Mouse (Mus musculus) skeletal muscle tissue, adult 2 months (tissue): ENCODE measurements at regions not wholly inside any gene's neighbourhood (a gene's known extent, or its start where the extent isn't known, plus 50 kb on each side); places are given as distances from the start of the nearest gene placed in this dataset.

Source experiments
- DNase-seq: peaks from one replicate; pipeline ENCODE4 v3.0.0-alpha.2; 2012; ENCODE audit warnings: low read depth, low spot score

DNA sequence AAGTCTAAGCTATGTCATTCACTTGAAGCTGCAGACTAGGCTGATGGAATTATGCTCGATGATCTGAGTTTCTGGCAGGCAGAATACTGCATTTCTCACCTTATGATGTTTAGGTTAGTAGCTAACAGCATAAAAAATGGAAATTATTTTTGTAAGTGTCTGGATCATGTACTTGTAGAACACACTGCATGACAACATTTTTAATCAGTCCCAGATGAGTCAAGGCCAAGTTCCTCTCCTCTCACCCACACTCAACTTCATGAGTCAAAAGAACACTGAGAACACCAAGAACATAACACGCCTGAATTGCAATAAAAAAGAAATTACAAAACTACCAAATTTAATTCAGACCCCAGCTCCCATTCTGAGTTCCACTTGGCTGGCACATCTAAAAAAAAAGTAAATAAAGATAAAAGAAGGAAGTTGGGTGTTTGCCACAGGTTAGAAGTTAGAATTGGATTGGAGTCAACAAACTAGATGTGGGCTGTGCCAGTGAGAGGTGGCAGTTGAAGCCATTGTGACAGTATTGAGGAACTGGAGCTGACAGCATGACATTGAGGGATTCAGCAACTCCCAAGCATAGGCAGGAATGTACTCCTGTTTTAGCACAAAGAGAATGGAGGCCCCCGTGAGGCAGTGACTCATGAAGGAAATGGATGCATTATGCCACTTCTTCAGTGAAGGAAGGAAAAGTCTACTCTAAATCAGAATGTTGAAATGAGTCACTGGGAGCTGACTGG lies 222.8 kb upstream of the 4931408C20Rik start:
- DNase-seq = peak; percentile 16

DNA sequence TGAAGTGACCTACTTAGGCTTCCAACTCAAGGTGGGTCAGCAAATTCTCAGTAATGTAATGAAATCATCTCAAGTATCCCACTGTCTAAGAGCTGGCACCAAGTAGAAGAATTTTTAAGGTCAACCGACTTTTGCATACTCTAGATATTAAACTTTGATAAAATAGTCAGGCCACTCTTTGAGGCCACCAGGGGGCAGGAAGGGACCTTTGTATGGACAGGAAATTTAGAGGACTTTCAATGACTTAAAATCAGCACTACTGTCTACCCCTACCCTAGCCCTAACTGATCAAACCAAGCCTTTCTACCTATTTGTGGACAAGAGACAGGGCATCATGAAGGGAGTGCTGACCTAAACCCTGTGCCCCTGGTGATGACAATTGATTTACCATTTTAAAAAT lies 215.0 kb upstream of the 4931408C20Rik start:
- DNase-seq = no peak

DNA sequence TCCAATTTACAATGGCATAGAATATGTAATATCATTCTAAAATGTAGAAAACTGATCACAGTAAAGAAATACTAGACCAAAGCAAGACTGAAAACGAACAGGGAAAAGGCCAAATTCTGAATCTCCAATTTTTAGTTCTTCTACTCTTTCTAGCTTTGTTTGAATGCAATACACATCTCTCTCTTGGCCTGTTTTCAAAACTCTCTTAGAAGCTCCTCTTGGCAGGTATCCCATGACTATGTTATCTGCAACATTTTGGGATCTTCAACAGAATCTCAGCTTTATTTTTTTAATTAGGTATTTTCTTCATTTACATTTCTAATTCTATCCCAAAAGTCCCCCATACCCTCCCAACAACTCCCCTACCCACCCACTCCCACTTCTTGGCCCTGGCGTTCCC lies 170.2 kb upstream of the 4931408C20Rik start:
- no peak for DNase-seq

DNA sequence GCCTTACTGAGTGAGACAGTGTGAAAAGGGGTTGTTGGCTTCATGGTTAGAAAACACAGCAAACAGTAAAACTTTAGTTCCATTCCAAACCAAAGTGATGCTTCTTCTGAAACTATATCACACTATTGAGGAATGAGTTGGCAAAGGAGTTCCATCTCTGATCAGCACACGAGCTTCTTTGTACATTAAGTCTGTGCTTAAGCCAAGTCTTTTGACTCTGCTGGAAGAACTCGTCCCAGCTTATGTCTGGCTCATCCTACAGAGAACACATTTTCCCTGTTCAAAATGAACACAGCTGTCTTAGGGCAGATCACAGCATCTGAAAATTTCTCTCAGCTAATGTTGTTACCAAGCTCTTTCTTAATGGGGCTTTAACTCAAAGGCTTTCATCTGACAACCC lies 166.5 kb upstream of the 4931408C20Rik start:
- no peak for DNase-seq

- no peak for DNase-seq
These were observed 122.0 kb upstream of the 4931408C20Rik start for GRCm38 (mm10) chr1:26809259-26809658.

GRCm38 (mm10) chr1:26765076-26765475 lies 77.8 kb upstream of the 4931408C20Rik start:
- DNase-seq = no peak
